Mouse (Mus musculus): ENCODE data around the gene Lsamp. TPM values are rescaled to one million over a fixed set of nuclear protein-coding genes. Genes with fewer than 3 reads are reported as not detected.

The Lsamp gene
- polyA plus RNA-seq, 1 experiment, result not detected

DNA sequence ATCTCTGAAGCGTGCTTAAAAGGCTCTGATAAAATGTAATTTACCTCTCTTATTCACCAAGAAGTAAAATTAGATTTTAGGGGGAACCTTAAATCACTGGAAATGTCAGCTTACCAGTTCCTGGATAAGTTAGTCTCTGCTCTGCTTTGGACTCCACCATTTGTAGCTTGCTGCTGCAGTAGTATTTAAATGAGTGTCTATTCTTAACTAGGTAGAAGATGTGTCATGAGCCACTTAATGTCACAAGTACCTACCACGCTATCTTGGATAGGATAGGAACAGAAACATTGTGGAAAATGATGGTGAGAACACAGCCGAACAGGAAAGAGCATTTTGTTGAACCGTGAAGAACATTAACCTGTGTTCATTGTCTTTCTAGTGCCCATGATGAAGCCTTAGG is 1929.2 kb downstream of the Lsamp start:
- TF ChIP-seq TAL1 (IDR thresholded peaks at IDR 0.05; ENCODE audit: low read length) (no peak), GATA1 (IDR thresholded peaks at IDR 0.05; ENCODE audit: low read length) (no peak)
- no peaks in the 10 kb centered on the region for H3K4me1 ChIP-seq (ENCODE audit: control insufficient read depth)
- H3K4me3 ChIP-seq (replicated peaks), result no peak overlapping the region
- H3K36me3 ChIP-seq (ENCODE audit: control insufficient read depth), result no peaks in the 10 kb centered on the region
- H3K27me3 ChIP-seq (ENCODE audit: control insufficient read depth), result no peaks in the 10 kb centered on the region
- no peaks in the 10 kb centered on the region for H3K9me3 ChIP-seq (ENCODE audit: control insufficient read depth, low read length)

DNA sequence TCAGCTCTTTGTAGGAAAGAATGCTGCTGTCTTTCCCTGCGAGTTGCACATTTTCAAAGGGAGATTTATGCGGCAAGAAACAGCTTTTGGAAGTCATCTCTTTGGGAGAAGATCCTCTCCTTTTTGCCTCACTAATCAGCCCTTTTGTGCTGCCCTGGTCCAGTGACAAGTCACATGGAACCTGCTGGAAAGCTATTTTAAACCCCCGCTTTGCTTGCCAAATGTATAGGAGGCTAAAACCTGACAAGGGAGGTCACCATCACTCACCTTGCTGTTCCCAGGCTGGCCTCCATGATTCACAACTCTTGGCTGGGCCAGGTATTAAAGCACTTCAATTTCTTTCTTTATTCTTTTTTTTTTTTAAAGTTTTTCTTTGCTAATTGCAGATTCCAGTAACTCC is 1932.2 kb downstream of the Lsamp start:
- TF ChIP-seq TAL1 (IDR thresholded peaks at IDR 0.05; ENCODE audit: low read length) (no peak), GATA1 (IDR thresholded peaks at IDR 0.05; ENCODE audit: low read length) (no peak)
- H3K27me3 ChIP-seq (ENCODE audit: control insufficient read depth), result no peaks in the 10 kb centered on the region
- no peaks in the 10 kb centered on the region for H3K9me3 ChIP-seq (ENCODE audit: control insufficient read depth, low read length)
- no peak overlapping the region for H3K4me3 ChIP-seq (replicated peaks)
- no peaks in the 10 kb centered on the region for H3K36me3 ChIP-seq (ENCODE audit: control insufficient read depth)
- H3K4me1 ChIP-seq (ENCODE audit: control insufficient read depth), result no peaks in the 10 kb centered on the region

DNA sequence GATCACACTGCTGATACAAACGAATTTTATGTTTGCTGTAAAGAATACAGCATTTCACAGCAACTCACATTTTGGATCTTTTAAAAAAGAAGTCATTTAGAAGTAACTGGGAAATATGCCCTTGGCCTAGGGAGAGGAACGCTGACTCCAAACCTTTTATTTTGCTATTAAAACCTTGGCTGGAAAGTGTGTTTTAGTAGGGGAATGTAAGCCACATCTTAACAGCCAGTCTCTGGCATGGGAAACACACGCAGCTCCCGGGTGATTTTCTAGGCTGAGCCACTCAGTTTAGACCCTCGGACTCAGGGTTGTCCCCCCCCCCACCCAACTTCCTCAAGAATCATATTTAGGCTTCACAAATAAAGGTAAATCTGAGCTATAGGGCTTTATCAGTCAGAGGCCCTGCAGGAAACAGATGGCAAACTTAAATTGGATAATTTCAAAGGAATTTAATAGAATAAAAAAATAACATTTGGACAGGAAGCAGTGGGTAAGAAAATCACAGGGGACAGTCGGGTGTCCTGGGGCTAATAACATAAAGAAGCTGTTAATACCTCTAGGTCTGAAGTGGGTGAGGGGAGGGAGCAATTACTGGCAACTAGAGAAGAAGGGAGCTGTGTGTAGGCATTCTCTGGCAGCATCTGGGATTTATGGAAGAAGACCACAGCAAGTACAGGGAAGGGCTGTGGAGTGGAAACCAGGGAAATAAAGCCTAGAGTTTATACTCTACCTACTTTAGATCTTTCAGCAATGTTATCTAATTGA is 1933.1 kb downstream of the Lsamp start:
- TF ChIP-seq GATA1 (IDR thresholded peaks at IDR 0.05; ENCODE audit: low read length) (no peak), TAL1 (IDR thresholded peaks at IDR 0.05; ENCODE audit: low read length) (no peak)
- Histone ChIP-seq H3K36me3 (ENCODE audit: control insufficient read depth) (no peaks in the 10 kb centered on the region), H3K4me1 (ENCODE audit: control insufficient read depth) (no peaks in the 10 kb centered on the region), H3K4me3 (replicated peaks) (no peak overlapping the region), H3K9me3 (ENCODE audit: control insufficient read depth, low read length) (no peaks in the 10 kb centered on the region), H3K27me3 (ENCODE audit: control insufficient read depth) (no peaks in the 10 kb centered on the region)

DNA sequence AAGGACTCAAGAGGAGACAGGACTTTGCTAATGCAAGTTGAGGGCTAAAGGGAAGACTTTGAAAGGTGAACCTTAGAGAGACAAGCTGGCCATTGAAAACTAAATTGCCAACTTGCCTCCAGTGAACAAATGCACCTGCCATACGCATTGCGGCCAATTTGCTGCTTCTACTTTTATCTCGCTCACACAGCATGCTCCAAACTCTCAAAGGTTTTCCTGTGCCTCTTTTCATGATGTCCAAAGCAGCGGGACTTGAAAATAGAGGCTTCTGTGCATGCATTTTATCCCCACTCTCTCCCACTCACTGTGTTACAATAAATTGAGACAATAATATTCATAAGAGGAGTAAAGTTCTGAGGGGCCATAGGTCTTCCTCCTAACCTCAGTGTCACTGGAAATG is 1945.4 kb downstream of the Lsamp start:
- Histone ChIP-seq H3K4me3 (replicated peaks) (no peak overlapping the region), H3K36me3 (ENCODE audit: control insufficient read depth) (no peaks in the 10 kb centered on the region), H3K27me3 (ENCODE audit: control insufficient read depth) (no peaks in the 10 kb centered on the region), H3K9me3 (ENCODE audit: control insufficient read depth, low read length) (no peaks in the 10 kb centered on the region), H3K4me1 (ENCODE audit: control insufficient read depth) (no peaks in the 10 kb centered on the region)
- TF ChIP-seq GATA1 (IDR thresholded peaks at IDR 0.05; ENCODE audit: low read length) (no peak), TAL1 (IDR thresholded peaks at IDR 0.05; ENCODE audit: low read length) (no peak)

DNA sequence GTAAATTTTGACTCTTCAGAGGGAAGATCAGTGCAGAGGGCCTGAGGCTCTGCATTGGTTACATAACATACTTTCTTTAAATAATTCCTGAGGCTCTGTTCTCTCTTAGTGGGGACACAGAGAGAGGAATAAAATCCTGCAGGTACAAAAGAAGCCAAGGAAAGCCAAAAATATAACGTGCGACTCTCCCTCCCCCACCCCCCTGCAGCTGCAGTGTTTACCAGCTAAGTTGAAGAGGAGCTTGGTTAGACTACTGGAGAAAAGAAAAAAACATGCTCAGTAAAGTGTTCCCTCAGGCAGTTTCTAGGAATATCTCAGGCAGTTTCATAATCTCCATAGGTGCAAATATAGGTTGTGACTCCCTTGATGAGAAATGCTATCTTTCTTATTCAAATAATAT is 1951.5 kb downstream of the Lsamp start:
- H3K4me1 ChIP-seq (ENCODE audit: control insufficient read depth), result no peaks in the 10 kb centered on the region
- H3K36me3 ChIP-seq (ENCODE audit: control insufficient read depth), result no peaks in the 10 kb centered on the region
- no peak overlapping the region for H3K4me3 ChIP-seq (replicated peaks)
- H3K9me3 ChIP-seq (ENCODE audit: control insufficient read depth, low read length), result peaks cover 2% of the 10 kb centered on the region; the same call in 1 of the 2 replicates
- no peaks in the 10 kb centered on the region for H3K27me3 ChIP-seq (ENCODE audit: control insufficient read depth)
- TF ChIP-seq TAL1 (IDR thresholded peaks at IDR 0.05; ENCODE audit: low read length) (no peak), GATA1 (IDR thresholded peaks at IDR 0.05; ENCODE audit: low read length) (no peak)

DNA sequence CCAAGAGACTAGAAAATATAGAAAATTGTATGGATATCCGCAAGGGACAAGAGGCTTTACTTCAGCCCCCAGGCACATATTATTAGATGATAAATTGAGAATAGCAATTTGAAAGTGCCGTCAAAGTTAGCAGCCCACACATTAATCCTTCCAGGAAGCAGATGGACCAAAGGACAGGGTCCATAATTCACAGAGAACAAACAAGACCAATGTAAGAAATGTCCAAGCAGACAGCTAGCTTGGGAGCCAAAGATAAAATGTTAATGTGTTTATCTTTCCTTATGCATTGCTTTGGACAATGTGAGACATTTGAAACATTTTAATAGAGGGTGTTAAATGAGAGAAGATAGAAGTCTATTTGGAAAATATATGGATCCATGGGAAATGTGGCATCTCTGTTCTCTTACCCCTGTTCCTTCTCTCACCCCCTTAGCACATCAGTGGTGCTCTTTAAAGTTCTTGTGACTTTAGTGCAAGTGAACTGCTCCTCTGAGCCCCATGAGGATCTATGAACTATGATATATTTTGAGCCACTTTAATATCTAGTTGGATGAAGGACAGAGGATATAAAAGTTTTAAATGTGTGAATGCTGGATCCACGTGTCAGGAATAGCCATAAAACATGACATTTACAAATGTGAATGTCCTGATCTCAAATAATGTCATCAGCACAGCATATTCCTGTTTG is 1952.9 kb downstream of the Lsamp start:
- Histone ChIP-seq H3K36me3 (ENCODE audit: control insufficient read depth) (no peaks in the 10 kb centered on the region), H3K9me3 (ENCODE audit: control insufficient read depth, low read length) (peaks cover 2% of the 10 kb centered on the region; the same call in 1 of the 2 replicates), H3K27me3 (ENCODE audit: control insufficient read depth) (no peaks in the 10 kb centered on the region), H3K4me1 (ENCODE audit: control insufficient read depth) (no peaks in the 10 kb centered on the region), H3K4me3 (replicated peaks) (no peak overlapping the region)
- TF ChIP-seq GATA1 (IDR thresholded peaks at IDR 0.05; ENCODE audit: low read length) (no peak), TAL1 (IDR thresholded peaks at IDR 0.05; ENCODE audit: low read length) (no peak)

DNA sequence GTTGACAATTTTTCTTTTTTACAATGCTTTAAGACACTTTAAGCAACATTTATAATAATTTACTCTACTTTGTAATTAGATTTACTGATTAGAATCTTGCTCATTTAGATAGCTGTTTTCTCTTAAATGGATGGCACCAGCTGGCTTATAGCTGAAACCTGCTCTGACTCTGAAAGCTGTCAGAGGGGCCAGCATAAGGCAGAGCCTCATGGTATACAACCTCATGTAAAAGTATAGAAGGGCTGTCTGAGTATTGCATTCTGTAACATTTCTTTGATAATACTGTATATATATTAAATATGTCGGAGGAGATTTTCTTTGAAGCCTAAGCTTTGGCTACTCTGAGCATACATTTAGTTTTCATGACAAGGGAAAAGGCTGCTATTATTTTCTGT is 1953.4 kb downstream of the Lsamp start:
- no peaks in the 10 kb centered on the region for H3K27me3 ChIP-seq (ENCODE audit: control insufficient read depth)
- no peaks in the 10 kb centered on the region for H3K36me3 ChIP-seq (ENCODE audit: control insufficient read depth)
- TF ChIP-seq GATA1 (IDR thresholded peaks at IDR 0.05; ENCODE audit: low read length) (no peak), TAL1 (IDR thresholded peaks at IDR 0.05; ENCODE audit: low read length) (no peak)
- peaks cover 2% of the 10 kb centered on the region; the same call in 1 of the 2 replicates for H3K9me3 ChIP-seq (ENCODE audit: control insufficient read depth, low read length)
- H3K4me3 ChIP-seq (replicated peaks), result no peak overlapping the region
- H3K4me1 ChIP-seq (ENCODE audit: control insufficient read depth), result no peaks in the 10 kb centered on the region

DNA sequence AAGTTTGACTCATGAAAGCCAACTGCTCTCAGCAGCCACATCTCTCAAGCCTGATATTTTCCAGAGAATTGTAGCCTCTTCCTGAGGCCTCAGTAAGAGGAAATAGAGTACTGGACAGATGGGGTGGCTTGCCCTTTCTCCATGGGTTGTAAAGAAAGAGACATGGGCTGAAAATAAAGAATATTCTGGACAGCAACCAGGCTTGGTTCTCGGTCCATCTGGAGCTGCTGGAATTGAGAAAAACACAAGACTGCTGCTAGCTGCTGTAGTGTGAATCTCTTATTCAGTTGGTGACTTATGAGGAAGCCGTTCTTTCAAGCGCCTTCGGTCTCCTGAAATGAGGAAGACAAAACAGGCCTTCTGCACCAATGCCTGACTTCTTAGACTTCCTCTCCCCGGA is 1954.1 kb downstream of the Lsamp start:
- Histone ChIP-seq H3K9me3 (ENCODE audit: control insufficient read depth, low read length) (peaks cover 2% of the 10 kb centered on the region; the same call in 1 of the 2 replicates), H3K27me3 (ENCODE audit: control insufficient read depth) (no peaks in the 10 kb centered on the region), H3K4me3 (replicated peaks) (no peak overlapping the region), H3K36me3 (ENCODE audit: control insufficient read depth) (no peaks in the 10 kb centered on the region), H3K4me1 (ENCODE audit: control insufficient read depth) (no peaks in the 10 kb centered on the region)
- no peak for TF ChIP-seq TAL1 (IDR thresholded peaks at IDR 0.05; ENCODE audit: low read length)
- no peak for TF ChIP-seq GATA1 (IDR thresholded peaks at IDR 0.05; ENCODE audit: low read length)

DNA sequence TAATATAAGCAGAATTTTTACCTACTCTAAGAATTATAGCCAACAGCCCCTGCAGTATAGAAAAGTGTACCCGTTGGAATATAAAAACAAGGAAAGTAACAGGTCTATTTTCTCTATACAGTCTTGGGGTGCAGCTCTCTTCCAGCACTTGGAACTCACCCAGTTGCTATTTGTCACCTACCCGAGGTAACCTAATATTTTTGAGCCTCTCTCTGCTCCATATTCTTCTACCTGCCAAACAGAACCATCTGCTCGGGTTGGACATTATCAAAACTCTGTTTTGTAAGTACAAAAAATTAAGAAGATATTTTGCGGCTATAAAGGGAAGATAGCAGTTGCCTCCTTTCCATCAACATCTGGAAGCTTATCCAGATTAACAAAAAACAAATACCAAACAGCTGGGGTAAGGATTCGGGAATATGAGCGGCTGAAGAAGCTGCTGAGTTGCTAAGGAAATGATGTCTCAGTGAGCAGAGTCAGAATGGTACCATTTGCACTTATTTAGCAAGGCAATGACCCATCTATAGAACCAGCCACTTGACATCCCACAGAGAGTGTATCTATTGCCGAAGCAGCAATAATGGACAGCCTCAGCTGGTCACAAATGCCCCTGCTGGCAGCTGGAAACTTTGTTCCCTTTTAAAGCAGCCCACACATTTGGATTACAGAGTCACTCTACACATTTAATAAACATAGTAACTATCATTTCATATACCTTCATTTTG is 1957.6 kb downstream of the Lsamp start:
- Histone ChIP-seq H3K4me3 (replicated peaks) (no peak overlapping the region), H3K9me3 (ENCODE audit: control insufficient read depth, low read length) (peaks cover 2% of the 10 kb centered on the region; the same call in 1 of the 2 replicates), H3K36me3 (ENCODE audit: control insufficient read depth) (no peaks in the 10 kb centered on the region), H3K27me3 (ENCODE audit: control insufficient read depth) (no peaks in the 10 kb centered on the region), H3K4me1 (ENCODE audit: control insufficient read depth) (no peaks in the 10 kb centered on the region)
- TF ChIP-seq GATA1 (IDR thresholded peaks at IDR 0.05; ENCODE audit: low read length) (no peak), TAL1 (IDR thresholded peaks at IDR 0.05; ENCODE audit: low read length) (no peak)
